Mouse (Mus musculus): Measurements from ENCODE around the gene Paqr6.

Paqr6 gene

GRCm38 (mm10) chr3:88364337-88364736, at the start of gene Paqr6:
Gene Paqr6 (plus strand): TSS chr3:88364584.
- DNase-seq (ENCODE audit: low read depth): no peak

- peak; percentile 84 for DNase-seq (ENCODE audit: low read depth)
Measured at GRCm38 (mm10) chr3:88324951-88325405, 39.4 kb upstream of the Paqr6 start, which contains the start of gene Glmp. Gene Glmp (plus strand): TSS chr3:88325023.

GRCm38 (mm10) chr3:88328956-88329355, 35.4 kb upstream of the Paqr6 start:
- no peak for DNase-seq (ENCODE audit: low read depth)

- DNase-seq (ENCODE audit: low read depth): peak; percentile 68
Measured at GRCm38 (mm10) chr3:88331282-88331681, 33.1 kb upstream of the Paqr6 start.

- DNase-seq (ENCODE audit: low read depth): no peak
Measured at GRCm38 (mm10) chr3:88334029-88334658, 30.2 kb upstream of the Paqr6 start.

- DNase-seq (ENCODE audit: low read depth): peak; percentile 46
Measured at GRCm38 (mm10) chr3:88334902-88335435, 29.4 kb upstream of the Paqr6 start.

GRCm38 (mm10) chr3:88335436-88336053, 28.8 kb upstream of the Paqr6 start:
- DNase-seq (ENCODE audit: low read depth): peak; percentile 56

GRCm38 (mm10) chr3:88336058-88337013, 28.0 kb upstream of the Paqr6 start, which contains the start of the genes Tmem79 and Smg5:
Gene Tmem79 (minus strand): TSS chr3:88336148.
Gene Smg5 (plus strand): TSS chr3:88336260.
- peak; percentile 98 for DNase-seq (ENCODE audit: low read depth)

GRCm38 (mm10) chr3:88337367-88338020, 26.9 kb upstream of the Paqr6 start:
- DNase-seq (ENCODE audit: low read depth): peak; percentile 54

- DNase-seq (ENCODE audit: low read depth): no peak
Measured at GRCm38 (mm10) chr3:88338316-88338715, 26.1 kb upstream of the Paqr6 start.

- no peak for DNase-seq (ENCODE audit: low read depth)
Measured at GRCm38 (mm10) chr3:88339006-88339405, 25.4 kb upstream of the Paqr6 start.

GRCm38 (mm10) chr3:88350732-88351131, 13.7 kb upstream of the Paqr6 start:
- no peak for DNase-seq (ENCODE audit: low read depth)

- no peak for DNase-seq (ENCODE audit: low read depth)
Measured at GRCm38 (mm10) chr3:88352907-88353306, 11.5 kb upstream of the Paqr6 start.

GRCm38 (mm10) chr3:88354396-88355165, 9.8 kb upstream of the Paqr6 start:
- DNase-seq (ENCODE audit: low read depth): peak; percentile 42

GRCm38 (mm10) chr3:88359584-88359983, 4.8 kb upstream of the Paqr6 start:
- no peak for DNase-seq (ENCODE audit: low read depth)

GRCm38 (mm10) chr3:88359989-88360388, 4.4 kb upstream of the Paqr6 start:
- DNase-seq (ENCODE audit: low read depth): no peak

- DNase-seq (ENCODE audit: low read depth): no peak
Measured at GRCm38 (mm10) chr3:88361096-88361495, 3.3 kb upstream of the Paqr6 start.

GRCm38 (mm10) chr3:88361612-88362313, 2.6 kb upstream of the Paqr6 start:
- no peak for DNase-seq (ENCODE audit: low read depth)

GRCm38 (mm10) chr3:88363700-88364099, 684 bp upstream of the Paqr6 start:
- no peak for DNase-seq (ENCODE audit: low read depth)

GRCm38 (mm10) chr3:88365705-88366361, 1.4 kb downstream of the Paqr6 start:
- DNase-seq (ENCODE audit: low read depth): no peak

All from NIH3T3 (cell line).